Mouse (Mus musculus): ENCODE measurements around the gene Cryaa.

- TF ChIP-seq CTCF (IDR thresholded peaks at IDR 0.05; ENCODE audit: control insufficient read depth, insufficient read depth, low read length) (no peak), POLR2A (IDR thresholded peaks at IDR 0.05; ENCODE audit: borderline replicate concordance, control insufficient read depth, low read depth, low read length) (no peak)
These were observed 41.2 kb upstream of the Cryaa start for GRCm38 (mm10) chr17:31636277-31636941.

All from bone marrow, adult 2 months (tissue).